Mouse (Mus musculus) liver, embryonic 15.5 days (tissue): ENCODE results near the gene Dhrs11. TPM values are rescaled to one million over a fixed set of nuclear protein-coding genes. Genes with fewer than 3 reads are reported as not detected.
A peak's percentile ranks its signal among the peaks of the same experiment; 100 is the strongest.

Experiments
- ATAC-seq: fragments of 200-750 bp; cut with Nextera tagmentation; 2 replicates; pipeline ENCODE4 v1.8.0; 2017; ENCODE audit warnings: moderate number of reproducible peaks, mild to moderate bottlenecking, moderate library complexity; ENCODE audit not compliant: insufficient read depth
- H3K27ac ChIP-seq: fragments of 300-500 bp; sonication (generic); replicated peaks from 2 replicates; pipeline ENCODE4 v1.5.1; 2015; ENCODE audit warnings: mild to moderate bottlenecking, inconsistent platforms
- H3K27me3 ChIP-seq: fragments of 300-500 bp; sonication (generic); 2 replicates; pipeline ENCODE4 v1.6.1; 2015; ENCODE audit warnings: mild to moderate bottlenecking, inconsistent platforms
- H3K36me3 ChIP-seq: fragments of 300-500 bp; sonication (generic); replicated peaks from 2 replicates; pipeline ENCODE4 v1.6.1; 2015; ENCODE audit warnings: moderate library complexity, mild to moderate bottlenecking, inconsistent platforms
- H3K4me1 ChIP-seq: fragments of 300-500 bp; sonication (generic); replicated peaks from 2 replicates; pipeline ENCODE4 v1.6.1; 2015; ENCODE audit warnings: inconsistent platforms
- H3K4me2 ChIP-seq: fragments of 300-500 bp; sonication (generic); 2 replicates; pipeline ENCODE4 v1.6.1; 2015; ENCODE audit warnings: moderate library complexity, mild to moderate bottlenecking, inconsistent platforms
- H3K4me3 ChIP-seq: fragments of 300-500 bp; sonication (generic); replicated peaks from 2 replicates; pipeline ENCODE4 v1.5.1; 2015; ENCODE audit warnings: mild to moderate bottlenecking, inconsistent platforms
- H3K9ac ChIP-seq: fragments of 300-500 bp; sonication (generic); 2 replicates; pipeline ENCODE4 v1.6.1; 2015; ENCODE audit warnings: moderate library complexity, mild to moderate bottlenecking, inconsistent platforms
- H3K9me3 ChIP-seq: fragments of 300-500 bp; sonication (generic); replicated peaks from 2 replicates; pipeline ENCODE4 v1.6.1; 2016; ENCODE audit warnings: inconsistent platforms
- WGBS: fragments of 180-500 bp; shearing (Covaris S2); methylation state at CpG from one replicate; pipeline ENCODE4 v1.1.7; 2015; ENCODE audit warnings: mixed read lengths; ENCODE audit not compliant: insufficient replicate concordance; 5-methylcytosine and 5-hydroxymethylcytosine counted together
- polyA plus RNA-seq: library from polyadenylated mRNA; unstranded; fragments of >200 nt; fragmentation: Nextera tagmentation; extraction: Ambion mirVana; gene quantifications from 2 replicates; pipeline ENCODE4 v1.2.1, GENCODE M21; 2015

Dhrs11 gene
- polyA plus RNA-seq, 1 experiment from 2014 or later: 246 TPM

DNA sequence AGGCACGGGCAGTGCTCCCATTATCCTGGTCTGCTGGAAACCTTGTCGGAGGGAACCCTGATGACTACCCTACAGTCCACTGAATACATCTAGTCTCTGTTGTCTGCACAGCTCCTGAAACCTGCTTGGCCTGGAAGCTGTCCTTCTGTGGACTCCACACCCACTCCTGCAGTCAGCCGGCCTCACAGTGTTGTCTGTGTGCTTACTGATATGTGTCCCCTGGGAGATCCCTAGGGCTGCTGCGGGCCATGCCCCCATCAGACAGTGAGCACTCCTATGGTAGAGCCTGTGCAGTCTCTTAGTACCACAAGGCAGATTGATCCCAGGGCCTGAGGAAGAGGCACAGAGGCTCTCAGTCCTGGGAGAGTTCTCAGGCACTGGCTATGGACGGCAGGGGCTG is 6.3 kb downstream of the Dhrs11 start:
- Histone ChIP-seq H3K9me3 (no peaks in the 10 kb centered on the region), H3K9ac (peak overlapping the region; percentile 91), H3K4me3 (peak overlapping the region; percentile 74), H3K27ac (peak overlapping the region; percentile 99), H3K27me3 (no peaks in the 10 kb centered on the region), H3K36me3 (peaks cover 81% of the 10 kb centered on the region), H3K4me1 (peaks cover 83% of the 10 kb centered on the region), H3K4me2 (peak overlapping the region; percentile 98)
- peak; percentile 36 for ATAC-seq
- 36% methylated on average over 5 of the region's 5 CpGs for WGBS

DNA sequence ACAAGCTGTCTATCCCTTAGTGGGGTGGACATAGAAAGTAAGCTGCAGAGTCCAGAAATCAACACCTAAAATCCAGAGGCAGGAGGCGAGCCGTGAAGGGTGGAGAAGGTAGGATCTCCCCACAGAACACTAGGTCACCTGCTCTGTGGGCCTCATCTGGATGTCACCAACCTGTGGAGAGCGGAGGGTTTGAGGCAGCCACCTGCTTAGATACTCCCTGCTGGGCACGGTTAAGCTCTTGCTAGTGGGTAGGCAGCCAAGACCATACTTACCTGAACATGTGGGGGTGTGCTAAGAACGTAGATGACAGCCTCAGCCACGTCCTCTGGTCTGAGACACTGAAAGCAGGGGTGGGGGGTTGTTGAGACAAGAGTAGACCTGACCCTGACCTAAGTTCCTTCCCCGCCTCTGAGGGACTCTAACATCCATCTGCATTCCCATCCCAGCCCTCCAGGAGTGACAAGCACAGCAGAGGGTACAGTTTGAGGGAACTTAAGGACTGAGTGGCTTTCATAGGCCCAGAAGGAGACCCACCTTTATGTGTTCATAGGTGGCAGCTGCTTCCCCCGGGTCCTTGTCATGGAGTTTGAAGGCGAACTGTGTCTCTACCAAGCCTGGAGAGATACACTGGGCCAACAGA is 7.5 kb downstream of the Dhrs11 start:
- peak overlapping the region; percentile 74 for H3K4me3 ChIP-seq
- peaks cover 88% of the 10 kb centered on the region for H3K4me1 ChIP-seq
- no peaks in the 10 kb centered on the region for H3K9me3 ChIP-seq
- no peak for ATAC-seq
- peak overlapping the region; percentile 99 for H3K27ac ChIP-seq
- WGBS: 80% methylated on average over 9 of the region's 9 CpGs
- H3K27me3 ChIP-seq: no peaks in the 10 kb centered on the region
- H3K4me2 ChIP-seq: peak overlapping the region; percentile 98
- peaks cover 79% of the 10 kb centered on the region for H3K36me3 ChIP-seq
- peak overlapping the region; percentile 91 for H3K9ac ChIP-seq

DNA sequence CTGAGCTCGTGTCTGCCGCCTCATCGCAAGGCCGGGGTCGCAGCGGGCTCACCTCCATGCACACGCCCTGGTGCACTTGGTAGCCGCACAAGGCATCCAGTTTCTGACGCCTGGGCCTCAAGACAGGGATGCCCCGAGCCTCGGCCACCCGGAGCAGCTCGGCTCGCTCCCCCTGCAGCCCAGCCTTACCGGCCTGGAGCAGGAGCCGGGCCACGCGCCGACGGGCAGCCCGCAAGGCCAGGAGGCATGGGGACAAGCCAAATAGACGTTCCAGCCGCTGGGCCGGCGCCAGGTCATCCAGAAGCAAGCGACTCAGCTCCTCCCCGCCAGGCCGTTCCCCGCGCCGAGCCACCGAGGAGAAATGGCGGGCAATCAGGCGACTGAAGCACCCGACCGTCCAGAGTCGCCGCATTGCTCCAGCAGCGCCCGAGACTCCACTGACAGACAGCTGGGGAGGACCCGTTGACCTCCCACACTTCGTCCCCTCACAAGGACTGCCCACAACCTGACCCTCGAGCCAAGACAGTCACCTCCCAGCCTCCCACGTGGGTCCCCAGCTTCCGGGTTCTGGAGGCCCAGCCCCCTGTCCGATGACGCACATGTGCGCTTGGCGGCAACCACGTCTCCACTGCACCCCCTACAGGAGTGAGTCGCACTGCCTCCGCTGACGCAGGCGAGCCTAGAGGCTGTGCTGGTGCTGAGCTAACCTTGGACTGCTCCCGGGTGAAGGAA is 9.7 kb downstream of the Dhrs11 start, which contains the start of gene Mrm1:
TSS of gene Mrm1 (minus strand) at position 555 of the 732 bp plus-strand sequence.
- Histone ChIP-seq H3K4me1 (peaks cover 70% of the 10 kb centered on the region), H3K9ac (peak within 1 kb of the TSS; percentile 91), H3K4me2 (peak within 1 kb of the TSS; percentile 98), H3K9me3 (no peaks in the 10 kb centered on the region), H3K27me3 (no peaks in the 10 kb centered on the region), H3K4me3 (peak within 1 kb of the TSS; percentile 74), H3K36me3 (peaks cover 70% of the 10 kb centered on the region), H3K27ac (peak within 1 kb of the TSS; percentile 99)
- peak; percentile 51 for ATAC-seq
- 1% methylated on average over 55 of the region's 55 CpGs for WGBS

DNA sequence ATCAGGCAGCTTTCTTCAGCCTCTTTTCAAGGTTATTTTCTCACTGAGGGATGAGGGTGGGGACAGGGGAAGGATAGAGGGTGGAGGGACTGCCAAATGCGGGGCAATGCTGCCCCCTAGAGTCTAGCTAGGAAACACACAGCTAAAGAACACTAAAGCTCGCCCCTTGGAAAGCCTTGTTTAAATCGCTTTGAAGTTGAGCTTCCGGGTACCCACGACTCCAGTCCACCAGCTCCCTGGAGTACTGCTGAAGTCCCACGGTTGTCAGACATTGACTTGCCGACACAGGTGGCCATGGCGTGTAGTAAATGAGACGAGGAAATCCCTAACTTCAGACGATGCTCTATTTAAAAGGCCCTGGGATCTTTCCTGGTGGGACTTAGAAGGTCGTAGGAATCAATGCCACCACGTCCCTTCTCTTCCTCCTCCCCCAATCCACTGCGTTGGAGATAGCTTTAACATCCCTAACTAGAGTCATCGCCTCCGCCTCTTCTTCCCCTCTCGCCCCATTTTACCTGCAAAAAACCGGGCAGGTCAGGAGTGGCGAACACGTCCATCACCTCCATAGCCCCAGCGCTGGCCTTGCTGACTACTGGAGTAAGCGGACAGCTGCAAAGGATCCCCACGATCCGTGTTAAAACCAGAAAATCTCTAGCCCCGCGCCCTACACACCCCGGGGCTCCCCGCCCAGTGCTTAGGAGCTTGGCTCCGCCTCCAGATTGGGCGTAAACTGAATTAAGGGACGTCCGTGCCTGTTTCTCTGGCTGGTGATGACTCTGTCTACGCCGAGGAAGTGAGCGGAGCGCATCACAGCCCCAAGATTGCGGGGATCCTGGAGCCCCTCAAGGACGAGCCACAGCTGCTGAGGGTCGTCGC is 10.5 kb downstream of the Dhrs11 start:
- Histone ChIP-seq H3K9me3 (no peaks in the 10 kb centered on the region), H3K27me3 (no peaks in the 10 kb centered on the region), H3K4me2 (peak overlapping the region; percentile 98), H3K9ac (peak overlapping the region; percentile 91), H3K4me3 (peak overlapping the region; percentile 74), H3K4me1 (peaks cover 66% of the 10 kb centered on the region), H3K27ac (peak overlapping the region; percentile 99), H3K36me3 (peaks cover 74% of the 10 kb centered on the region)
- ATAC-seq: peak; percentile 45
- WGBS: under 1% methylated on average over 39 of the region's 39 CpGs

DNA sequence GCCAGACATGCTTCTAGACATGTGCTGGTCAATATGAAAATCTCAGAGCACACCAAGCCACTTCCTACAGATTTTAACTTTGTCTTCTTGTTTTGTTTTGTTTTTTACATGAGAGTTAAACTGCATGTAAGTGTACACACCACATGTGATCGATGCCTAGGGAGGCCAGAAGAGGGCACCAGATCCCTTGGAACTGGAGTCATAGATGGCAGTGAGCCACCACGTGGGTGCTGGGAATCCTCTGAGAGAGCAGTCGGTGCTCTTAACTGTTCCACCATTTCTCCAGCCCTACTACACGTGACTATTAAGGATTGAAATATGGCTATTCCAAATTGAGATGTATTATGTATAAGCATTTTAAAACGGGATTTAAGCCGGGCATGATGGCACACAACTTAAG is 11.4 kb downstream of the Dhrs11 start:
- Histone ChIP-seq H3K4me1 (peaks cover 56% of the 10 kb centered on the region), H3K9ac (no peak overlapping the region), H3K27me3 (no peaks in the 10 kb centered on the region), H3K4me3 (no peak overlapping the region), H3K27ac (0 out of 2 replicates have a peak overlapping the region, but pooled peaks have one; percentile 19), H3K4me2 (peak overlapping the region; percentile 98; the same call in 1 of the 2 replicates), H3K36me3 (peaks cover 74% of the 10 kb centered on the region), H3K9me3 (no peaks in the 10 kb centered on the region)
- 80% methylated on average over 6 of the region's 6 CpGs for WGBS
- ATAC-seq: no peak

DNA sequence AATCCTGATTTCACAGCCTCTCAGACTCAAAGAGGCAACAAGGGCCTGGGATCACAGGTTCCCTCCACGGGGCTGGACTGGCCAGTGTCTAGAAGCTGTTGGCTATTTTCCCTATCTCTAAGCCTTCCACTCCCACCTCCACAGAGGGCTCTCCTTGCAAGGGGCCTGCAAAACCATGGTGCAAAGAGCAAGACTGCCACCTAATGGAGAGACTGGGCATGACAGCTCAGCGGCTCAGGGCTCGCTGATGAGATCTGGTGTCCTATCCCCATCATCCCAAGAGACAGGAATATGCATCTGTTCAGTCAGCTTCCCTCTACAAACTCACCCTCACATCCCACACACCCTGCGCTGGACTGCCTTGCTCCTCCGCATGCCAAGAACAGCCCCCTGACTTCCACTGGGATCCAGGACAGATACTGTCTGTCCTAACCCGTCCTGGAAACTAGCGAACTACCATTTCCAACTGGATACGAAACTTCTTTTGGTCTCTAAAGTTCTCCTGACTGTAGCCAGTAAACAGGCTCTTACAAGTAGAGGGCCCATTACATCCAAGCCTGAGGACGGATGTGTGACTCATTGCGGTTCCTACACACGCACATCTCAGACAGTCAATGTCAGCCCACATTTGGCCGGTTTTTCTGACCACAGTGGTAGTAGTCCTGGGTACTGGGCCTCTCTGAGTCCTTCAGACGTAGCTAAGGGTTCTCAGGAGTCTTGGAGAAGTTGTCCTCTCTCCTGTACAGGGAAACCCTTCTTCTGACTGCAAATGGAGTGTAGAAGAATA is 14.9 kb downstream of the Dhrs11 start:
- 56% methylated on average over 13 of the region's 13 CpGs for WGBS
- Histone ChIP-seq H3K27me3 (peaks cover 3% of the 10 kb centered on the region; the same call in 1 of the 2 replicates), H3K36me3 (peaks cover 55% of the 10 kb centered on the region), H3K9ac (no peak overlapping the region), H3K4me1 (peaks cover 24% of the 10 kb centered on the region), H3K27ac (no peak overlapping the region), H3K9me3 (no peaks in the 10 kb centered on the region), H3K4me2 (no peak overlapping the region), H3K4me3 (no peak overlapping the region)
- no peak for ATAC-seq

DNA sequence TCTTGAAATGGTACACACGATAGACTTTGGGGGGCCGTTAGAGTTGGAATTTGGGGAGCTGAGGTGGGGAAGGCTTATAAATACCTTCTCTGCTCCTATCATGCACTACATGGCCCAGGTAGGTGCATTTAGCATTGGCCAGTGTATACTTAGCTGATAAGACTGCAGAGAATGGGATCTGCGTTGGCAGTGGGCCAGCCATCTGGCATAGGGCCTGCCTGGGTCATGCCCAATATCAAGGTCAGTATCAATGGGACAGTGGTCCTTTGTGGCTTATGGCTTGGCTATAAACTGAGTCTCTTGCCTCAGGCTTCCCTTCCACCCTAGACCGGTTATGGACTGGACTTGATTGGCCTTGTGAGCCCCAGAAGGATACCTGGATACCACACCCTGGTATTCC is 24.4 kb downstream of the Dhrs11 start:
- ATAC-seq: no peak
- H3K9me3 ChIP-seq: no peaks in the 10 kb centered on the region
- peaks cover 25% of the 10 kb centered on the region for H3K27me3 ChIP-seq
- H3K9ac ChIP-seq: no peak overlapping the region
- H3K4me3 ChIP-seq: no peak overlapping the region
- no peak overlapping the region for H3K27ac ChIP-seq
- no peaks in the 10 kb centered on the region for H3K36me3 ChIP-seq
- H3K4me1 ChIP-seq: no peaks in the 10 kb centered on the region
- WGBS: 69% methylated on average over 4 of the region's 4 CpGs
- H3K4me2 ChIP-seq: no peak overlapping the region

DNA sequence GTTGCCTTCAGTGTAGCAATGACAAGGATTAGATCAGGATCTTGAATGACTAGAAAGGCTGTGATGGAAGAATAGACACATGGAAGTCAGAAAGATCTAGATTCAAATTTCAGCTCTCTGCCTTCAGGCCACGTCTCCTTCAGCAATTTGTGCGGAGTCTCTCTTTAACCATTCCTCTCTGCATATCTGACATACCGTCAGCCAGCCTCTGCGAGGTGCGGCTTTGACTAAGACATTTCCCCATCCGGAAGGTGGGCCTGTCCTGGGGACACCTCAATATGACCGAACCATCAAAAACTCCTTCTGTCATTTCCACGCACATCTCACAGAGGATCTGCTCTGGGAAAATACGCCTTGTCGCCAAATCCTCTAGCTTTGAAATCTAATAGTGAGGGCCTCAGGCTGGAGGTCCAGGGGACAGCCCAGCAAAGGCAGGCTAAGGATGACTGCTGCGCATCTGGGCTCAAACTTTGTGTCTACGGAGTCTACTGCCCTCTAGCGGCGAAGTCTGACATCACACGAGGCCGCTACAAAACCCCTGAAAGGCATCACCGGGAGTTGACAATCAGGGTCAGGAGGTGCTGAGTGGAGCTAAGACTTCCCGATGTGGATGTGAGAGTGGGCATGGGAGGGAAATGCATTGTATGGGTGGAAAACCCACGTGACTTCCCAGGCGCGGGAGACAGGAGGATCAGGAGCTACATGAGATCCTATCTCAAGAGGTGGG is 31.0 kb downstream of the Dhrs11 start:
- Histone ChIP-seq H3K4me1 (0 out of 2 replicates have a peak, but pooled peaks cover 3% of the 10 kb centered on the region), H3K9ac (no peak overlapping the region), H3K36me3 (no peaks in the 10 kb centered on the region), H3K9me3 (no peaks in the 10 kb centered on the region), H3K27me3 (peaks cover 43% of the 10 kb centered on the region), H3K4me2 (no peak overlapping the region), H3K4me3 (no peak overlapping the region), H3K27ac (no peak overlapping the region)
- WGBS: 21% methylated on average over 21 of the region's 21 CpGs
- ATAC-seq: no peak

DNA sequence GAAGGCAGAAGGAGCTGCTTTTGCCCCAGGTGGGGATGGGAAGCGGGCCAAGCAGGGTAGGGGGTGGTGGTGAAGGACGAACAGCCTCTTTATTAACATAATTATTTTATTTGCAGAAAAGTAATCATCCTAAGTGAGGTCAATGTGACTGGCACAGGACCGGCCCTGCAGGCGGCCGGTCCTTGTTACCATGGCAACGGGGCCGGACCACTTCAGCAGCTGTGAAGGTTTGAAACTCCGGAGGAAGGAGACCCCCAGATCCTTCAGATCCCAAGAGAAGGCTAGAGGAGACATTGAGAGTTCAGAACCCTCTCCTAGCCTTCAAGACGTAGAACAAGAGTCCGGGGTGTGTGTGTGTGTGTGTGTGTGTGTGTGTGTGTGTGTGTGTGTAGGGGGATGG is 31.8 kb downstream of the Dhrs11 start:
- Histone ChIP-seq H3K4me2 (no peak overlapping the region), H3K9ac (no peak overlapping the region), H3K36me3 (no peaks in the 10 kb centered on the region), H3K27me3 (peaks cover 51% of the 10 kb centered on the region), H3K9me3 (no peaks in the 10 kb centered on the region), H3K4me1 (0 out of 2 replicates have a peak, but pooled peaks cover 3% of the 10 kb centered on the region), H3K4me3 (no peak overlapping the region), H3K27ac (no peak overlapping the region)
- 46% methylated on average over 10 of the region's 10 CpGs for WGBS
- no peak for ATAC-seq
